Mouse (Mus musculus): ENCODE measurements around the gene Naa15.

DNA sequence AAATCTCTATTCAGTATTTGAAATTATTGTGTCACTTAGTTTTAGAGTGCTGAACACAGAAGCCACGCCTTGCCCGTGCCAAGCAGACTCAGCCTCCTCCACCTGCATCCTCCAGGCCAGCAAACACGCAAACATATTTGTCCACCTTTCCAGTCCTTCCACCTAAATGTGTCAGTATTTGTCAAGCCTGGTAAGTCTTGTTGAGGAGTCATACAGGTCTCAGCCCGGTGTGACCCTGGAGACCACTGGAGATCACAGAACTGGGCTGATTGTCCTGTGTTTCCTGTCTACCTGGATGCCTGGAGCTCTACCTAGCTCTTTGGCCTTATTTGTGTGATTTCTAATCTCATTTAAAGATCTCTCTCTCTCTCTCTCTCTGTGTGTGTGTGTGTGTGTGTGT is 84.9 kb downstream of the Naa15 start:
- TF ChIP-seq CTCF (IDR thresholded peaks at IDR 0.05; ENCODE audit: control insufficient read depth, insufficient read depth, insufficient replicate concordance, low read depth, low read length) (no peak), POLR2A (IDR thresholded peaks at IDR 0.05; ENCODE audit: control insufficient read depth, low read depth, low read length) (no peak)
